Mouse (Mus musculus): ENCODE results near the gene Gm20671. TPM values are rescaled to one million over a fixed set of nuclear protein-coding genes. Genes with fewer than 3 reads are reported as not detected.
"Not testable (repeated sequence)": the region's sequence is repeated elsewhere in the genome, so short reads cannot be mapped to it uniquely, and the experiment has no call there.

Gene Gm20671
- polyA plus RNA-seq, 1 experiment: not detected

DNA sequence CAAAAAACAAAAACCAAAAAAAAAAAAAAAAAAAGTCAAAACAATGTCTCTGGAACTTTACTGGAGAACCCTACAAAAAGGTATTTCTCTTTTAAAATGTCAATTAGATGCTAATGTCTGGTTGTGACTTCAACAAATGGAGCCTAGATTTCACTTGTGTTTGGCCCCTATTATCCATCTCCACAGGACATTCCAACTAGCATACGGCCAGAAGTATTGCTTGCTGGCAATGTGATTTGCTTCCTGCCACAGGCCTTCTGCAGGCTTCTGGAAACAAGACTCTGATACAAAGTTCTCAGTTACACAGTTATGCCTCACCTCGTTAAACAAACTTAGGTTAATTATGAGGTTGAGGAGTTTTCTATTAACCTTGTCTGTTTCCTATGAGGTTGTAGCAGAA is 54.5 kb downstream of the Gm20671 start:
- no peak for TF ChIP-seq CTCF (IDR thresholded peaks at IDR 0.05; ENCODE audit: control insufficient read depth, insufficient read depth, low read length)
- no peak for TF ChIP-seq POLR2A (IDR thresholded peaks at IDR 0.05; ENCODE audit: borderline replicate concordance, control insufficient read depth, low read depth, low read length)
- Histone ChIP-seq H3K27ac (ENCODE audit: control insufficient read depth, insufficient read depth, low read depth, low read length, poor library complexity) (no peak overlapping the region), H3K4me3 (replicated peaks; ENCODE audit: control insufficient read depth, low read depth, low read length) (no peak overlapping the region), H3K4me1 (ENCODE audit: control insufficient read depth, insufficient read depth, low read length) (no peaks in the 10 kb centered on the region)
- WGBS: 86% methylated on average over 2 of the region's 2 CpGs

DNA sequence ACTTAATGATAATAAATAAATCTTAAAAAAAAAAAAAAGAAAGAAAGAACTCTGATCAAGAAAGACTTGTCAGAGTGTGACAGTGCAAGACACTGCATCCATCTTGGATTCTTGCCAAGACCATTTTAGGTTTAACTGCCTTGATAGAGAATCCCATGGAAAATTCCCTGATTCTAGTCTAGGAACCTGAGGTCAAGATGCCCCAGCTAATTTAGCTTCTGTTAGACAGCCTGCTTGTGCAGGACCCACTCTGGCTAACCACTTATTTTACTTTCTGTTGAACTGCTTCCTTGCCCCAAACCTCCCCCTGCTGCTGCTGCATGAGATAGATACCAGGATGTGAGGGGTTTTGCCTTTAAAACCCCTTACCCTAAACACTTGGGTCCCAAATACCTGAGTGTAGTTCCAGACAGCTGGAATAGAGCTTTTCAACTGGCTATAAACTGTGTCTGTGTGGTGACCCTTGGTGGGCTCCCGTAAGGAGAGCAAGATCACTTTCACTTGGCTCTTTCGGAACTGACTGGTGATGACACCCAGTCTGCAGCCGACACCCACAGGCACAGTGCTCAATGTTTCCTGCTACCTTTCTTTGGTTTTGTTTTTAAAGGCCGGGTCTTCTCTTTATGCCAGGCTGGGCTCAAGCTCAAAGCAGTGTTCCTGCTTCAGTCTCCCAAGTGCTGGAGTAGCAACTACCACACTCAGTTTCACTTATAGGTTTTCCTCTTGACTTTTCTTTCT is 59.1 kb downstream of the Gm20671 start:
- Histone ChIP-seq H3K27ac (ENCODE audit: control insufficient read depth, insufficient read depth, low read depth, low read length, poor library complexity) (no peak overlapping the region), H3K4me1 (ENCODE audit: control insufficient read depth, insufficient read depth, low read length) (no peaks in the 10 kb centered on the region), H3K4me3 (replicated peaks; ENCODE audit: control insufficient read depth, low read depth, low read length) (no peak overlapping the region)
- WGBS: 83% methylated on average over 4 of the region's 4 CpGs
- TF ChIP-seq POLR2A (IDR thresholded peaks at IDR 0.05; ENCODE audit: borderline replicate concordance, control insufficient read depth, low read depth, low read length) (no peak), CTCF (IDR thresholded peaks at IDR 0.05; ENCODE audit: control insufficient read depth, insufficient read depth, low read length) (no peak)

GRCm38 (mm10) chr5:32767004-32767403 is 59.9 kb downstream of the Gm20671 start:
- Histone ChIP-seq H3K4me1 (ENCODE audit: control insufficient read depth, insufficient read depth, low read length) (no peaks in the 10 kb centered on the region), H3K4me3 (replicated peaks; ENCODE audit: control insufficient read depth, low read depth, low read length) (no peak overlapping the region), H3K27ac (ENCODE audit: control insufficient read depth, insufficient read depth, low read depth, low read length, poor library complexity) (no peak overlapping the region)
- TF ChIP-seq CTCF (IDR thresholded peaks at IDR 0.05; ENCODE audit: control insufficient read depth, insufficient read depth, low read length) (no peak), POLR2A (IDR thresholded peaks at IDR 0.05; ENCODE audit: borderline replicate concordance, control insufficient read depth, low read depth, low read length) (no peak)
- WGBS: 89% methylated on average over 3 of the region's 3 CpGs

- TF ChIP-seq POLR2A (IDR thresholded peaks at IDR 0.05; ENCODE audit: borderline replicate concordance, control insufficient read depth, low read depth, low read length) (no peak), CTCF (IDR thresholded peaks at IDR 0.05; ENCODE audit: control insufficient read depth, insufficient read depth, low read length) (no peak)
- WGBS: 23% methylated on average over 5 of the region's 5 CpGs
- Histone ChIP-seq H3K4me3 (replicated peaks; ENCODE audit: control insufficient read depth, low read depth, low read length) (no peak overlapping the region), H3K4me1 (ENCODE audit: control insufficient read depth, insufficient read depth, low read length) (peaks cover 1% of the 10 kb centered on the region), H3K27ac (ENCODE audit: control insufficient read depth, insufficient read depth, low read depth, low read length, poor library complexity) (no peak overlapping the region)
Measured at GRCm38 (mm10) chr5:32761566-32762140, 65.3 kb downstream of the Gm20671 start.

DNA sequence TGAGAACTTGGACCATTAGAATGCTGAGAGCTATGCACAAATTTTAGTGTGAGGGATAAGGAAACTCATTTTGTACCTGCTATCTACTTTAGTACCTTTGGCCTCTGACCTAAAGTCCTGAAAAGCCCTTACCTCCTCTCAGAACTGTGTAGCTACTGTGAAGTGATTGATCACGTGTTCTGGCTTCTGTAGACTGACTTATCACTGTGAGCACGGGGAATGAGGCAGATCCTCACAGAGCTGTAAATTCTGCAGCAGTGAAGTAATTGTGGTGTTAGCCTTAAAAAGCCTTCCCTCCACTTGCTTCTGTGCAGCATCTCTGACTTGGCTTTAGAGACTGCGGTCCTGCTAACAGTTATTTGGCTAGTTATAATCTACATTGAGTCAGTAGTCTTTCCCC is 66.1 kb downstream of the Gm20671 start:
- H3K27ac ChIP-seq (ENCODE audit: control insufficient read depth, insufficient read depth, low read depth, low read length, poor library complexity): no peak overlapping the region

DNA sequence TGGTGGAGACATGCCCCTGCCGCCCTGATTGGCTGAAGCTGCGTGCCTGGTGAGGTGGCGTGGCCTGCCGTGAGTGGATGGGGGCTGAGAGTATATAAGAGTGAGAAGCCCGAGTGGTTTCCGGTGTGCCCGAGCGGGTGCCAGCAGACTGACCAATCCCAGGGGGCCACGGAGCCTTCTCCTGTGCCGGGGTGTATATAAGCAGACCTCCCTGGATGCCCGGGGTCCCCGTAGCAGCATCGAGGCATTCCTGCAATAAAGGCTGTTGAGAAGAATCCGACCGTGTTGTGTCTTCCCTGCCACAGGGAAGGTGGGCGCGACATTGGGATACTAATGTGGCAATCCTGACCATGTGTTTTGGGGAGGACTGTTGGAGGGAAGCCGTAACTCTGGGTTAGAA is 66.6 kb downstream of the Gm20671 start:
- H3K27ac ChIP-seq (ENCODE audit: control insufficient read depth, insufficient read depth, low read depth, low read length, poor library complexity); H3K4me3 ChIP-seq (replicated peaks; ENCODE audit: control insufficient read depth, low read depth, low read length); H3K4me1 ChIP-seq (ENCODE audit: control insufficient read depth, insufficient read depth, low read length): not testable (repeated sequence)
- 81% methylated on average over 18 of the region's 18 CpGs for WGBS

More for the DNA sequence above, 66.1 kb downstream of the Gm20671 start:
- no peak overlapping the region for H3K4me3 ChIP-seq (replicated peaks; ENCODE audit: control insufficient read depth, low read depth, low read length)
- TF ChIP-seq POLR2A (IDR thresholded peaks at IDR 0.05; ENCODE audit: borderline replicate concordance, control insufficient read depth, low read depth, low read length): no peak
- no peak for TF ChIP-seq CTCF (IDR thresholded peaks at IDR 0.05; ENCODE audit: control insufficient read depth, insufficient read depth, low read length)
- WGBS: 74% methylated on average over 3 of the region's 3 CpGs
- H3K4me1 ChIP-seq (ENCODE audit: control insufficient read depth, insufficient read depth, low read length): peaks cover 1% of the 10 kb centered on the region

GRCm38 (mm10) chr5:32759662-32760061 is 67.2 kb downstream of the Gm20671 start:
- H3K27ac ChIP-seq (ENCODE audit: control insufficient read depth, insufficient read depth, low read depth, low read length, poor library complexity): no peak overlapping the region
- WGBS: 61% methylated on average over 2 of the region's 2 CpGs
- H3K4me1 ChIP-seq (ENCODE audit: control insufficient read depth, insufficient read depth, low read length): peaks cover 1% of the 10 kb centered on the region
- no peak overlapping the region for H3K4me3 ChIP-seq (replicated peaks; ENCODE audit: control insufficient read depth, low read depth, low read length)
- no peak for TF ChIP-seq POLR2A (IDR thresholded peaks at IDR 0.05; ENCODE audit: borderline replicate concordance, control insufficient read depth, low read depth, low read length)
- no peak for TF ChIP-seq CTCF (IDR thresholded peaks at IDR 0.05; ENCODE audit: control insufficient read depth, insufficient read depth, low read length)

DNA sequence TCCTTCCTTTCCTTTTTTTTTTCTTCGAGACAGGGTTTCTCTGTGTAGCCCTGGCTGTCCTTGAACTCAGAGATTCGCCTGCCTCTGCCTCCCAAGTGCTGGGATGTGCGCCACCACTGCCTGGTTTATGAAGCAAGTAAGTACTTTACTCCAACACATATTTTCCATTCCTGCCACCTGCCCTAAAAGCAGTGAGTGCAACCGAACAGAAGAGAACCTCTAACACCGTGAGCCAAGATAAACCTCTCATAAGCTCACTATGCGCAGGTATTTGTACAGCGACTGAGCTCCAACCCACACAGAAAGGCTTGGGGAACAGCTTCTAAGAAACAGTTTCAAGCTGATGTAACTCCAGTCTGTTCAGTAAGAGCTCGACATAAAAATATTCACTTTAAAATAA is 70.8 kb downstream of the Gm20671 start:
- TF ChIP-seq CTCF (IDR thresholded peaks at IDR 0.05; ENCODE audit: control insufficient read depth, insufficient read depth, low read length): no peak
- no peak for TF ChIP-seq POLR2A (IDR thresholded peaks at IDR 0.05; ENCODE audit: borderline replicate concordance, control insufficient read depth, low read depth, low read length)
- Histone ChIP-seq H3K27ac (ENCODE audit: control insufficient read depth, insufficient read depth, low read depth, low read length, poor library complexity) (no peak overlapping the region), H3K4me3 (replicated peaks; ENCODE audit: control insufficient read depth, low read depth, low read length) (no peak overlapping the region), H3K4me1 (ENCODE audit: control insufficient read depth, insufficient read depth, low read length) (peaks cover 1% of the 10 kb centered on the region)
- WGBS: 86% methylated on average over 8 of the region's 8 CpGs
